ENCODE assay signal across 19 mouse cellular contexts in the genomic region with DNA sequence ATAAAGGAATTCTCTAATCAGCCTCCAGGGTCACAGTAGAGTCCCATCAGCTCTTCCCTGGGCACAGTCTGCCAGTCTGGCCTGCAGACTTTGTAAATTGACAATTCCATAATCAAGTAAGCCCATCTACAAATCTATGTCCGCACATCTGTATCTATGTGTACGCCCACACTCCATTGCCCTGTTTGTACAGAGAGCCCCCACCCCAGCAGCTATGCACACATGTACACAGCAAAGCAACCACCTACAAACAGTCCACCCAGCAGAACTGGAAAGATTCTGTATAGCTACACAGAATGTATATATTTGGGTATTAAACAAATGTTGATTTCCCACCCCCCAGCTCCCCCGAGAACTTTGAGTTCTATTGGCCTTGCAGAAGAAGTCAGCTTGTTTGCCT.
DNase-seq lines count a peak whose midpoint lies in the region; ATAC-seq lines count a peak whose summit lies in the region.
"Had no signal": no experiment of that assay in that cellular context is flagged by ENCODE, and none has a peak within 500 bp of the region (broad histone marks: within the 10 kb centered on the region; RNA-seq: fewer than 3 reads in every experiment).

No protein-coding gene starts in this region.

- no peak overlapping the region for H3K4me2 ChIP-seq in midbrain, embryonic 11.5 days
- no peak overlapping the region for H3K4me2 ChIP-seq in midbrain, embryonic 13.5 days (replicated peaks)

- H3K27me3 ChIP-seq in midbrain, embryonic 11.5 days (ENCODE audit: control insufficient read depth, insufficient read depth, low read length): no peaks in the 10 kb centered on the region
- H3K27me3 ChIP-seq in midbrain, embryonic 13.5 days: no peaks in the 10 kb centered on the region
- H3K27me3 ChIP-seq: CH12.LX, Patski had no signal

- no peak overlapping the region for H3K27ac ChIP-seq in midbrain, embryonic 11.5 days (ENCODE audit: low read depth, low read length)
- H3K27ac ChIP-seq in midbrain, embryonic 13.5 days: no peak overlapping the region

- no peaks in the 10 kb centered on the region for H3K9me3 ChIP-seq in midbrain, embryonic 11.5 days (ENCODE audit: control insufficient read depth, low read length)
- H3K9me3 ChIP-seq in midbrain, embryonic 13.5 days: no peaks in the 10 kb centered on the region
- H3K9me3 ChIP-seq: G1E had no signal

- H3K4me1 ChIP-seq in midbrain, embryonic 11.5 days (ENCODE audit: control insufficient read depth, insufficient read depth, low read length): no peaks in the 10 kb centered on the region
- no peaks in the 10 kb centered on the region for H3K4me1 ChIP-seq in midbrain, embryonic 13.5 days (replicated peaks)

- 95% methylated on average over 3 of the region's 3 CpGs for WGBS in midbrain, embryonic 11.5 days
- WGBS in midbrain, embryonic 13.5 days: 96% methylated on average over 3 of the region's 3 CpGs

- H3K4me3 ChIP-seq in midbrain, embryonic 11.5 days (ENCODE audit: low read depth, low read length): no peak overlapping the region
- no peak overlapping the region for H3K4me3 ChIP-seq in midbrain, embryonic 13.5 days (replicated peaks)

- no peak for ATAC-seq in midbrain, embryonic 11.5 days (ENCODE audit: low FRiP score)
- no peak for ATAC-seq in midbrain, embryonic 13.5 days
- ATAC-seq: activated CD4-positive, CD25-positive, alpha-beta regulatory T cell, adult 4 months; CD4-positive, CD25-positive, alpha-beta regulatory T cell, adult 4 months; Patski had no signal

- intact Hi-C loops in heart, postnatal 14 days (cut with DNase I): no loop called here

- peak; percentile 81 for DNase-seq in heart, adult 11 months
- no peak for DNase-seq in heart, postnatal 14 days
- peak; percentile 78 for DNase-seq in midbrain, embryonic 11.5 days (ENCODE audit: low spot score, missing footprints)
- DNase-seq: adrenal gland, adult 2 months; adrenal gland, adult 8-10 months; adrenal gland, postnatal 10 days; adrenal gland, postnatal 14 days; adrenal gland, postnatal 25 days; adrenal gland, postnatal 36 days; B cell, adult 2 months; cerebellum, adult 11 months; cerebellum, adult 11-12 months; cerebellum, adult 18-20 months had no signal

- H3K36me3 ChIP-seq in midbrain, embryonic 11.5 days (ENCODE audit: control insufficient read depth, insufficient read depth, low read length): no peaks in the 10 kb centered on the region
- H3K36me3 ChIP-seq in midbrain, embryonic 13.5 days: no peaks in the 10 kb centered on the region
- H3K36me3 ChIP-seq: G1E had no signal

- H3K9ac ChIP-seq in midbrain, embryonic 11.5 days (ENCODE audit: low read length): no peak overlapping the region
- H3K9ac ChIP-seq in midbrain, embryonic 13.5 days (replicated peaks): no peak overlapping the region

Comparison
In these comparisons a context has a peak if more than half of its experiments do, and no peak if none do; other contexts are left out.
1. DNase-seq: peak in heart, adult 11 months (single experiment) and midbrain, embryonic 11.5 days (single experiment); none in heart, postnatal 14 days (0 of 2).